Mouse (Mus musculus): Measurements from ENCODE around the gene Axl. TPM values are rescaled to one million over a fixed set of nuclear protein-coding genes. Genes with fewer than 3 reads are reported as not detected.
A peak's percentile ranks its signal among the peaks of the same experiment; 100 is the strongest.

Gene Axl
- polyA plus RNA-seq, 3 experiments from 2014 or later, result 18.6 to 32.5 (median 25.5) TPM

- peak; percentile 35 for ATAC-seq
Measured at GRCm38 (mm10) chr7:25710519-25711130, 77.9 kb downstream of the Axl start.

GRCm38 (mm10) chr7:25709961-25710360 is 78.5 kb downstream of the Axl start:
- ATAC-seq, result no peak

- peak; percentile 56 for ATAC-seq
Measured at GRCm38 (mm10) chr7:25707581-25708292, 80.8 kb downstream of the Axl start.

Other genes starting within 250 kb of the Axl start
- under 1 TPM in 1 of 3 experiments, not detected in 2; 0.20 TPM for gene Ceacam2, start 248.8 kb downstream of the Axl start, polyA plus RNA-seq (2017; shearing (Covaris generic))
- not detected for gene Erich4, start 172.8 kb downstream of the Axl start, polyA plus RNA-seq (2017; shearing (Covaris generic))
- gene Dmac2, start 169.3 kb downstream of the Axl start, polyA plus RNA-seq (2017; shearing (Covaris generic)), result 10 to 100 TPM; 27.1 to 55.4 (median 47.5) TPM
- gene B3gnt8, start 162.1 kb downstream of the Axl start, polyA plus RNA-seq (2017; shearing (Covaris generic)), result under 1 TPM in 2 of 3 experiments, not detected in 1; 0.40 to 0.45 TPM
- gene Bckdha, start 129.7 kb downstream of the Axl start, polyA plus RNA-seq (2017; shearing (Covaris generic)), result 10 to 100 TPM; 10.5 to 16.7 (median 15.5) TPM
- gene Exosc5, start 129.5 kb downstream of the Axl start, polyA plus RNA-seq (2017; shearing (Covaris generic)), result 100 to 1,000 TPM in 2 of 3 experiments, 10 to 100 TPM in 1; 65.5 to 124 (median 103) TPM
- 10 to 100 TPM in 2 of 3 experiments, 1 to 10 TPM in 1; 8.2 to 23.6 (median 14.4) TPM for gene Tmem91, start 113.5 kb downstream of the Axl start, polyA plus RNA-seq (2017; shearing (Covaris generic))
- 10 to 100 TPM; 55.9 to 76.1 (median 57.2) TPM for gene B9d2, start 107.9 kb downstream of the Axl start, polyA plus RNA-seq (2017; shearing (Covaris generic))
- gene Tgfb1, start 101.7 kb downstream of the Axl start, polyA plus RNA-seq (2017; shearing (Covaris generic)), result 1 to 10 TPM; 4.6 to 6.7 (median 5.4) TPM
- 10 to 100 TPM; 41.2 to 45.8 (median 45.8) TPM for gene Ccdc97, start 69.6 kb downstream of the Axl start, polyA plus RNA-seq (2017; shearing (Covaris generic))
- 10 to 100 TPM; 46.6 to 56.2 (median 54.7) TPM for gene Hnrnpul1, start 33.9 kb downstream of the Axl start, polyA plus RNA-seq (2017; shearing (Covaris generic))
- 1 to 10 TPM; 2.9 to 4.1 (median 3.0) TPM for gene Cyp2s1, start 28.2 kb upstream of the Axl start, polyA plus RNA-seq (2017; shearing (Covaris generic))
- not detected for gene Cyp2b10, start 108.9 kb upstream of the Axl start, polyA plus RNA-seq (2017; shearing (Covaris generic))